Mouse (Mus musculus) neutrophil, adult 5-6 weeks (primary cell): ENCODE measurements around the gene Vasp. TPM values are rescaled to one million over a fixed set of nuclear protein-coding genes. Genes with fewer than 3 reads are reported as not detected.

ENCODE experiments used
- ATAC-seq: fragments of 151-379, 151-347 bp; 2 replicates; pipeline ENCODE4 v1.8.0; 2017; ENCODE audit warnings: mild to moderate bottlenecking, moderate TSS enrichment; ENCODE audit not compliant: insufficient number of reproducible peaks, poor library complexity, low FRiP score, severe bottlenecking; ENCODE audit errors: extremely low read depth
- total RNA-seq: library from RNA; stranded (forward); fragments of 200-1000 nt; gene quantifications from 2 replicates; pipeline ENCODE4 v1.2.3, GENCODE M21; 2017

The Vasp gene
- total RNA-seq, result 400 and 419 TPM in 2 replicates

- peak; percentile 53 for ATAC-seq
Measured at GRCm38 (mm10) chr7:19271238-19272172, at the start of gene Vasp. Gene Vasp (minus strand): TSS chr7:19271817.

GRCm38 (mm10) chr7:19320637-19321036 is 49.0 kb upstream of the Vasp start:
- ATAC-seq, result no peak

GRCm38 (mm10) chr7:19319906-19320305 is 48.3 kb upstream of the Vasp start:
- peak; percentile 59 for ATAC-seq

- ATAC-seq, result peak; percentile 11; the same call in 1 of the 2 replicates
Measured at GRCm38 (mm10) chr7:19319458-19319857, 47.8 kb upstream of the Vasp start.

- no peak for ATAC-seq
Measured at GRCm38 (mm10) chr7:19318676-19319075, 47.1 kb upstream of the Vasp start.

- ATAC-seq, result no peak
Measured at GRCm38 (mm10) chr7:19318201-19318600, 46.6 kb upstream of the Vasp start.

- peak; percentile 62 for ATAC-seq
Measured at GRCm38 (mm10) chr7:19316451-19317161, 45.0 kb upstream of the Vasp start.

GRCm38 (mm10) chr7:19314033-19314432 is 42.4 kb upstream of the Vasp start:
- no peak for ATAC-seq

- ATAC-seq, result no peak
Measured at GRCm38 (mm10) chr7:19311991-19312390, 40.4 kb upstream of the Vasp start.

GRCm38 (mm10) chr7:19309884-19310641 is 38.4 kb upstream of the Vasp start, which contains the start of gene Fosb:
Gene Fosb (minus strand): TSS chr7:19310051.
- peak; percentile 74 for ATAC-seq

- no peak for ATAC-seq
Measured at GRCm38 (mm10) chr7:19309278-19309883, 37.8 kb upstream of the Vasp start.

GRCm38 (mm10) chr7:19308454-19309277 is 37.0 kb upstream of the Vasp start:
- ATAC-seq, result peak; percentile 62

- ATAC-seq, result peak; percentile 13
Measured at GRCm38 (mm10) chr7:19307739-19308453, 36.3 kb upstream of the Vasp start.

- no peak for ATAC-seq
Measured at GRCm38 (mm10) chr7:19306819-19307738, 35.5 kb upstream of the Vasp start.

GRCm38 (mm10) chr7:19305796-19306765 is 34.5 kb upstream of the Vasp start:
- ATAC-seq, result no peak
